Mouse (Mus musculus): ENCODE results near the gene Lpin2.

Gene Lpin2

GRCm38 (mm10) chr17:71228651-71229050 lies 46.3 kb downstream of the Lpin2 start:
- DNase-seq (ENCODE audit: extremely low spot score, low read depth, low spot score), result no peak

GRCm38 (mm10) chr17:71230108-71230709 lies 47.8 kb downstream of the Lpin2 start:
- DNase-seq (ENCODE audit: extremely low spot score, low read depth, low spot score), result no peak

GRCm38 (mm10) chr17:71231998-71232397 lies 49.6 kb downstream of the Lpin2 start:
- no peak for DNase-seq (ENCODE audit: extremely low spot score, low read depth, low spot score)

- DNase-seq (ENCODE audit: extremely low spot score, low read depth, low spot score), result no peak
These were observed 50.9 kb downstream of the Lpin2 start for GRCm38 (mm10) chr17:71233210-71233609.

GRCm38 (mm10) chr17:71234041-71234594 lies 51.8 kb downstream of the Lpin2 start:
- no peak for DNase-seq (ENCODE audit: extremely low spot score, low read depth, low spot score)

- DNase-seq (ENCODE audit: extremely low spot score, low read depth, low spot score), result no peak
These were observed 53.0 kb downstream of the Lpin2 start for GRCm38 (mm10) chr17:71235229-71235958.

- DNase-seq (ENCODE audit: extremely low spot score, low read depth, low spot score), result no peak
These were observed 56.1 kb downstream of the Lpin2 start for GRCm38 (mm10) chr17:71238494-71238893.

- no peak for DNase-seq (ENCODE audit: extremely low spot score, low read depth, low spot score)
These were observed 58.5 kb downstream of the Lpin2 start for GRCm38 (mm10) chr17:71240811-71241210.

GRCm38 (mm10) chr17:71242666-71243065 lies 60.3 kb downstream of the Lpin2 start:
- DNase-seq (ENCODE audit: extremely low spot score, low read depth, low spot score), result no peak

- no peak for DNase-seq (ENCODE audit: extremely low spot score, low read depth, low spot score)
These were observed 62.8 kb downstream of the Lpin2 start for GRCm38 (mm10) chr17:71245133-71245532.

- no peak for DNase-seq (ENCODE audit: extremely low spot score, low read depth, low spot score)
These were observed 63.7 kb downstream of the Lpin2 start for GRCm38 (mm10) chr17:71246022-71246421.

GRCm38 (mm10) chr17:71248963-71249362 lies 66.6 kb downstream of the Lpin2 start:
- DNase-seq (ENCODE audit: extremely low spot score, low read depth, low spot score), result no peak

GRCm38 (mm10) chr17:71250046-71250445 lies 67.7 kb downstream of the Lpin2 start:
- no peak for DNase-seq (ENCODE audit: extremely low spot score, low read depth, low spot score)

GRCm38 (mm10) chr17:71250819-71251600 lies 68.7 kb downstream of the Lpin2 start:
- no peak for DNase-seq (ENCODE audit: extremely low spot score, low read depth, low spot score)

GRCm38 (mm10) chr17:71251601-71252001 lies 69.2 kb downstream of the Lpin2 start:
- DNase-seq (ENCODE audit: extremely low spot score, low read depth, low spot score), result peak; percentile 41

GRCm38 (mm10) chr17:71252101-71252500 lies 69.7 kb downstream of the Lpin2 start:
- no peak for DNase-seq (ENCODE audit: extremely low spot score, low read depth, low spot score)

- DNase-seq (ENCODE audit: extremely low spot score, low read depth, low spot score), result no peak
These were observed 71.0 kb downstream of the Lpin2 start for GRCm38 (mm10) chr17:71253391-71253790.

GRCm38 (mm10) chr17:71254106-71254505 lies 71.7 kb downstream of the Lpin2 start:
- no peak for DNase-seq (ENCODE audit: extremely low spot score, low read depth, low spot score)

- DNase-seq (ENCODE audit: extremely low spot score, low read depth, low spot score), result no peak
These were observed 72.4 kb downstream of the Lpin2 start for GRCm38 (mm10) chr17:71254736-71255135.

- DNase-seq (ENCODE audit: extremely low spot score, low read depth, low spot score), result no peak
These were observed 73.8 kb downstream of the Lpin2 start for GRCm38 (mm10) chr17:71256068-71256615.

- DNase-seq (ENCODE audit: extremely low spot score, low read depth, low spot score), result no peak
These were observed 74.6 kb downstream of the Lpin2 start for GRCm38 (mm10) chr17:71256806-71257536.

Measured in hindlimb bud, embryonic 11.5 days (tissue).